Mouse (Mus musculus): ENCODE data around the gene Urb1.

DNA sequence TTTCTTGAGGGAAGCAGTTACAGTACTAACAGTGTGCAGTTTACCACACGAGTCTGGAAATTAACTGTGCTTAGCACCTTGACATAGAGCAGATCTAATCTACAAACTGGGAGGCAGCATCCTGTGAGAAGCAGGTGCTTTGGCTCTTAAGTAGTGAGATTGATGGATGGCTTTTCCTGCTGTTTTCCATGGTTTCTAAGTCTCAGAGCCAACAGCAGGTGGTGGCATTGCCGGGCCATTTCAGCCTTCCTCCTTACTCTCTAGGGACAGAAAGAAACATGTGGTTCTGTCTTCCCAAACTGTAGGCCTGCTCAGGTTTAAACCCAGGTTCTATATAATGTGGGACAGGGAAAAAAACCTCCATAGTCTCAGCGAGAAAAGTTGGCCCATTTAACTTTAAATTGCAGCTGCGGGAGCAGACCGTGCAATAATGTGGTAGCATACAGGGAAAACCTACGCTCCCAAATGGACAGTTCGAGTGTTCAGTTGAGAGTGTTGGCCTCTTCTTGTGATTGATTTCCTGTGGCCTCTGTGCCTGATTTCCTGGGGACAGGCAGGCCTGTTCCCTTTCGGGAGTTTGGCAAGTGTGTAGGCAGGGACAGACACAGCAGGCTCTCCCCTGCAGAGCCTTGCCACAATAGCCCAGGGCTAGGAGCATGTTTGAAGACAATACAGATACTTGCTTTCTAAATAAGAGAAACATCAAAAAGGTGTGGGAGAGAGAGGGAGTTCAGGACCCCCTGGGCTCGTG, 23.0 kb upstream of the Urb1 start:
- no peak for TF ChIP-seq POLR2A (IDR thresholded peaks at IDR 0.05; ENCODE audit: borderline replicate concordance, extremely low read depth, insufficient read depth, insufficient read length, poor library complexity, severe bottlenecking)
- TF ChIP-seq CTCF (IDR thresholded peaks at IDR 0.05; ENCODE audit: borderline replicate concordance, extremely low read depth, insufficient read depth, insufficient read length) = no peak
